Mouse (Mus musculus) left cerebral cortex, adult 2 months (tissue): ENCODE data around the gene Rbm34. TPM values are rescaled to one million over a fixed set of nuclear protein-coding genes. Genes with fewer than 3 reads are reported as not detected.
"Not testable (repeated sequence)": the region's sequence is repeated elsewhere in the genome, so short reads cannot be mapped to it uniquely, and the experiment has no call there.

Source experiments
- DNase-seq, 2 experiments: peaks; one replicate each; pipeline ENCODE4 v3.0.0; 2021 to 2022; ENCODE audit warnings: low spot score in 2 of 2, mixed read lengths in 1 of 2; ENCODE audit errors: extremely low spot score in 1 of 2
- H3K27ac ChIP-seq: fragments of 200-600 bp; 2 replicates; pipeline ENCODE4 v1.8.1; 2022
- H3K4me3 ChIP-seq: fragments of 200-600 bp; 2 replicates; pipeline ENCODE4 v1.8.1; 2022
- CTCF ChIP-seq: fragments of 200-600 bp; IDR thresholded peaks from 2 replicates; pipeline ENCODE4 v1.8.1; 2022; ENCODE audit warnings: antibody characterized with exemption, mild to moderate bottlenecking, moderate library complexity
- intact Hi-C: fragments of 180-260 bp; cut with DNase I; formaldehyde crosslinking; loops from one replicate; pipeline ENCODE4 v1.15.1; 2025
- total RNA-seq, 2 experiments: library from RNA; stranded (reverse); gene quantifications; 2 replicates each; pipeline ENCODE4 v1.2.3; 2021

The Rbm34 gene
- total RNA-seq, 2 experiments from 2014 or later: 13.9 to 14.8 TPM

DNA sequence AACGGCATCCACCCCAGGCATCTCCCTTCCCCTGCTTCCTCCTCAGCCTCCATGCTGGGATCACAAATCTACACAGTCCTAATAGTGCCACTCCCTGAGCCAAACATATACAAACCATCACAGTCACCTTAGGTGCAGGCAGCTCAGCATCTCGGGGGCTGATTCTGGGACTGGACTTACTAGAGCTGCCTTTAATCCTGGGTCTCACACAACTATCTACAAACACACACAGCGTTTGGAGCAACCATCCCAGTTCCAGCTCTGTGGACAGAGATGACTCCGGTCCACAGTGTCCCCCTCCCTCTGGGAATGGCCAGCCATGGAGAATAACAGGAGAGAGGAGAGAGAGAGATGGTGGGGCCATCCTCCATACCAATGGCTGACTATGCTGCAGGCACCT is 54.3 kb downstream of the Rbm34 start:
- Histone ChIP-seq H3K4me3 (no peak overlapping the region), H3K27ac (no peak overlapping the region)
- TF ChIP-seq CTCF: no peak
- no peak for DNase-seq
- intact Hi-C loops: no loop called here

DNA sequence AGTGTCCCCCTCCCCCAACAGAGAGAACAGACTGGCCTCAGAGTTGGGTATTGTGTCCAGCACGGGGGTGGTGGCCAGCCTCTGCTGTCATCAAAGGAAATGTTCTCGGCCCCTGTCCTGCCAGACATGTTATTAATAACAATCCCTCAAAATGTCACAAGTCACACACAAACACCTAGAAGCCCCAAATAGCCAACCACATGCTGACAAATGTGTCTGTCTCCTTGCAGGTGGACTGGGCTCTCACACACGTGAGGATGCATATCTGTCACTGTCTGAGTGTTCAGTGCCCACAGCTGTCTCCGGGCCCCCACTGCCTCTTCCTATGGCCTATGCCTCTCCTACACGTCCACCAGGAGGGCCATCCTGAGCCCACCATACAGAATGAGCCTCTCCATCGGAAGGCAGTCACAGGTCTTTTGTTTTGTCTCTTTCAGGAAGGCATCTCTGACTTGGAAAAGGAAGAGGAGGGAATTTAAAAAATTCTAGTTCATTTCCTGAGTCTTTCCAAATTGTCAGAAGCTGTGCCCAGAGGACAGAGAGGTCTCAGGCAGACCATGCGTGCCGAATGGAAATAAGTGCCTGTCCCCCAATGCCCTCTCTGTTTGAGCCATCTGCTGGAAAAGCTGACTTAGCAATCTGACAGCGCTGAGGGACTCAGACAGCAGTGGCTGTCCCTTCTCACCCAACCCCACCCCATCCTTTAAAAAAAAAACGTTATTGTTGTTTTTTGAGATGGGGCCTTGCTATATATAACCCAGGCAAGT is 56.1 kb downstream of the Rbm34 start:
- no peak for TF ChIP-seq CTCF
- Histone ChIP-seq H3K4me3 (no peak overlapping the region), H3K27ac (no peak overlapping the region)
- no peak for DNase-seq
- intact Hi-C loops: no loop called here

DNA sequence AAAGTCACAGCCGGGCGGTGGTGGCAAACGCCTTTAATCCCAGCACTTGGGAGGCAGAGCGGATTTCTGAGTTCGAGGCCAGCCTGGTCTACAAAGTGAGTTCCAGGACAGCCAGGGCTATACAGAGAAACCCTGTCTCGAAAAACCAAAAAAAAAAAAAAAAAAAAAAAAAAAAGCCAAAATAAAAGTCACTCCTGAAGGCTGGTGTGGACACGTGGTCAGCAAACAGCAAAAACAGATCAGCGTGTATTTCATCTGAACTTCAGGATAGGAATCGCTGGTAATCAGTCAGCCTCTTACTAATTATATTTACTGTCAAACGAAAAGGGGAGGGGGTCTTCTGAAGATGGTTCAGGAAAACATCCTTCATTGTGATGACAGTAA is 56.8 kb downstream of the Rbm34 start:
- H3K4me3 ChIP-seq, intact Hi-C loops, DNase-seq, H3K27ac ChIP-seq: not testable (repeated sequence)

DNA sequence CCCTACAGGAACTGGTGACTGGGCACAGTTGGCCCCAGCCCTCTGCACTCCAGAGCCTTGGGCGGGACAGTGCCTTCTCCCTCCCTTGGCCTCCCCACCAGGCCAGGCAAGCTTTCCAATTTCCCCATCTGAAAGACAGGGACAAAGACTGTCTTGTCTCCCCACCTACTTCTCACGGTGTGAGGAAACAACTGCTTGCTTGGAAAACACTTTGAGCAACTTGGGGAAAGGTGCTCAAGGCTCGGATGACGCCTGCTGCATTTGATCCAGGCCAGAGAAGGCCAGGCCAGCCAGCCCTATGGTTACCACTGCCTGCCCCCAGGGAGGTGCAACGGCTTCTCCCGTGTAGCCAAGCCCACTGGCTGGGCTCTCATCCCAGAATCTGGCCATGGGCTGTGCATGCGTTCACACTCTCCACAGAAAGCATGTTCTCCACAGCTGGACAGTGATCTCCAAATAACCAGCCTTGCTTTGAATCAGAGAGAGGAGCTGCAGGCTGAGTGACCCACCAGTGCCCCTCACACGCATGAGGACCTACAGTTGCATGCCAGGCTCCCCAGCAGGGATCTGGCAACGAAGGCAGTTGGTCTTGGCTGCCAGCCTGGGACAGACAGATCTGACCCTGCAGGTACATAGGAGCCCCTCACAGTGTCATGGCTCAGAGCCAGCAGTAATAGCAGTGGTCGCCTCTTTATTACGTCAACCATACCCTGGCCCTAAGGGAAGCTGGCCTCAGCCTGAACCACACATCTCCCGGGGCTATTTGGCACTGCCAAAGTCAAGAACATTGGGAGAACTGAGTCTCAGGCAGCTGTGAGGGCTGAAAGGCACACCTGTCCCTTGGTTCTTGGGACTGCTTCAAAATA is 57.4 kb downstream of the Rbm34 start:
- intact Hi-C loops: no loop called here
- Histone ChIP-seq H3K4me3 (no peak overlapping the region), H3K27ac (peak overlapping the region; percentile 41; the same call in 1 of the 2 replicates)
- TF ChIP-seq CTCF: no peak
- no peak for DNase-seq

DNA sequence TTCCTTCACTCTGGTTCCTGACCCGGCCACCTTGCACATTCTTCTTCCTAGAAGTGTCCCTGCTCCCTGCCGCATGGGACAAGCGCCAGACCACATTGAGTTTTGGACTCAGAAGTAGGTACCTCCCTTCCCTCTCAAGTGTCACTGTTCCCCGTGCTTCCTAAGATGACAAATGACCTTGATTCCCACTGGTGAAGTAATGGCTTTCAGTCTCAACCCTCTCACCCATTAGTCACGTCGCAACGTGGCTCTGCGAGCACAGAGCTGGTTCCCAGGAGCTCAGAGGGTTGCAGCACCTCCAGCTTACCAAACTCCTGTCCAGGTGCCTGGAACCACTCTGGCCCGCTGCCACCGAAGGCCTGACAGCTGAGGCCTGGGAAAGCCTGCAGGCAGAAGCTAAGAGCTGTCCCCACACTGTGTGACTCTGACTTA is 61.5 kb downstream of the Rbm34 start:
- Histone ChIP-seq H3K27ac (no peak overlapping the region), H3K4me3 (no peak overlapping the region)
- DNase-seq: no peak
- TF ChIP-seq CTCF: no peak
- intact Hi-C loops: no loop called here

DNA sequence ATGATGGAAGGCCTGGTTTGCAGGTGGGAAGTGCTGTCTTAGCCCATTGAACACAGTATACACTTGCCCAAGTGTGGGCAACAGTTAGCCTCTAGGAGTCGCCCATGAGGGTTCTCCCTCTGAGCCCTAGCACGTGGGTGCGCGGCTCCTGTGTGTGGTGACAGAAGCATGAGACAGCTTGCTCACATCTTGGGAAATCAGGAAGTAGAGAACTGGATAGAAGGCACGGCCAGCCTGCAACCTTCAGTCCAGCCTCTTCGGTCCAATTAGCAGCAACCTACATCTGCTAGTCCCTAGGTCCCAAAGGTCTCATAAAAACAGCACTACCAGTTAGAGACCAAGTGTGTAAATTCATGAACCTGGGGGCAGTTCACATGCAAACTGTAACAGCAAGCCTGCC is 62.1 kb downstream of the Rbm34 start:
- no peak overlapping the region for H3K4me3 ChIP-seq
- DNase-seq: no peak
- no peak; the same call in none of the 2 replicates for TF ChIP-seq CTCF
- no peak overlapping the region for H3K27ac ChIP-seq
- intact Hi-C loops: no loop called here

DNA sequence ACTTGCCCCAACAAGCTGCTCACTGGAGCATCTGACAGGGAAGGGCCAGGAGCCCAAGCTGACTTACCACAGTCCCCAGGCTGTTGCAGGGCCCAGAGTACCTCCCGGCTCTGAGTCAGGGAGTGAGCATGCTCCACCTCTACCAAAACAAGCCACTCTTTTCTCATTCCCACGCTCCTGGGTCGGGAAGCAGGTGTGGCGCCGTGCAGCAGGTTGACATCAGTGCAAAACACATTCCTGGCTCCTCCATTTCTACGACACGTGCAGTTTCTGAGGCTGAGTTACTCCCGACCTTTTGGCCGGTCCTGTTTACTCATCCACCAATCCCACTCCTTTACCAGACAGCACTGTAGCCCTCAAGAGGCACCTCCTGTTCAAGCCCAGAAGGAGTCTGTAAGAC is 62.9 kb downstream of the Rbm34 start:
- intact Hi-C loops: no loop called here
- no peak for TF ChIP-seq CTCF
- Histone ChIP-seq H3K27ac (peak overlapping the region; percentile 19; the same call in 1 of the 2 replicates), H3K4me3 (no peak overlapping the region)
- no peak for DNase-seq

DNA sequence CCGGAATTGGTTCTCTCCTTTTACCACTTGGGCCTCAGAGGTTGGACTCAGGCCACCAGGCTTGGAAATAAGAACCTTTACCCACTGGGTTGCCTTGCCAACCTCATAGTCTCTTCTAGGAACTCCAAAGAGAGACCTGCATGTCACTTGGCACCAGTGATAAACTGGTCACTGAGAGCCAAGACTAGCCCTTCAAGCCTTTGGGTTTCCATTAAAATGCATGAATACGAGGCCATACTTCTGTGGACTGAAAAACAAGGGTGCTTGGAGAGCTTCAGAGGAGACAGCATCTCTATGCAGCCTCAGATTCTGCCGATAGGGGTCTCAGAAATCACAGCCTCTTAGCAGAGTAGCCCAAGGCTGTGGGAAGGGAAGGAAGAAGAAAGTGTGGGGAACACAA is 63.5 kb downstream of the Rbm34 start:
- no peak for DNase-seq
- TF ChIP-seq CTCF: peak; percentile 33
- H3K27ac ChIP-seq: peak overlapping the region; percentile 19; the same call in 1 of the 2 replicates
- intact Hi-C loops: no loop called here
- no peak overlapping the region for H3K4me3 ChIP-seq

DNA sequence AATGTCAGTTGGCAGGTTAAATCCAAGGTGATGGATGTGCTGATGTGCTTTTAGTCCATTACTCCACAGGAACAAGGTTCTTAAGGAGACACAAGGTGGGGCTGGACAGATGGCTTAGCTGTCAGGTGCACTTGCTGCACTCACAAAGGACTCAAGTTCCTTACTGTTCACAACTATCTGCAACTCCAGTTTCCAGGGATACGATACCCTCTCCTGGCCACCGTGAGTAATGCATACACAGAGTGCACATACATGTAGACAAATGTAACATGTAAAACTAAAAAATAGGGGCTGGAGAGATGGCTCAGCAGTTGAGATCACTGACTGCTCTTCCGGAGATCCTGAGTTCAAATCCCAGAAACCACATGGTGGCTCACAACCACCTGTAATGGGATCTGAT is 65.5 kb downstream of the Rbm34 start:
- no peak for DNase-seq
- peak; percentile 23 for TF ChIP-seq CTCF
- intact Hi-C loops: no loop called here
- no peak overlapping the region for H3K4me3 ChIP-seq
- no peak overlapping the region for H3K27ac ChIP-seq

DNA sequence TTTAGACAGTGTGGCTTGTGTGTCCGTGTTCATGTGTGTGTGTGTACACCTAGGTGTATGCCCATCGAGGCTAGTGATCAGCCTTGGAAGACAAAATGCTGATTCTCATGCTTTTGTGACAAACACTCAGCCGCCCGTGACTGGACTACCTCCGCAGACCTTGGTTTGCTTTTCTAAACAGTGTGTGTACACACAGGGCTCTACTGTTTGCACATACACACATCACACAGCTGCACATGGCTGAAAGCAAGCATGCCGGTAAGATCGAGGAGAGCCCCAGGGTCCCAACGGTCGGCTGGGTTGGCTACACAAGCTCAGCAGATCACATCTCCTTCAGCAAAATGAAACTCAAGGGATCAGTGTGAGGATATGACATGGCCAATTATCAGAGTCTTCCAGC is 66.9 kb downstream of the Rbm34 start:
- no peak for DNase-seq
- no peak for TF ChIP-seq CTCF
- intact Hi-C loops: no loop called here
- H3K27ac ChIP-seq: no peak overlapping the region
- H3K4me3 ChIP-seq: no peak overlapping the region

DNA sequence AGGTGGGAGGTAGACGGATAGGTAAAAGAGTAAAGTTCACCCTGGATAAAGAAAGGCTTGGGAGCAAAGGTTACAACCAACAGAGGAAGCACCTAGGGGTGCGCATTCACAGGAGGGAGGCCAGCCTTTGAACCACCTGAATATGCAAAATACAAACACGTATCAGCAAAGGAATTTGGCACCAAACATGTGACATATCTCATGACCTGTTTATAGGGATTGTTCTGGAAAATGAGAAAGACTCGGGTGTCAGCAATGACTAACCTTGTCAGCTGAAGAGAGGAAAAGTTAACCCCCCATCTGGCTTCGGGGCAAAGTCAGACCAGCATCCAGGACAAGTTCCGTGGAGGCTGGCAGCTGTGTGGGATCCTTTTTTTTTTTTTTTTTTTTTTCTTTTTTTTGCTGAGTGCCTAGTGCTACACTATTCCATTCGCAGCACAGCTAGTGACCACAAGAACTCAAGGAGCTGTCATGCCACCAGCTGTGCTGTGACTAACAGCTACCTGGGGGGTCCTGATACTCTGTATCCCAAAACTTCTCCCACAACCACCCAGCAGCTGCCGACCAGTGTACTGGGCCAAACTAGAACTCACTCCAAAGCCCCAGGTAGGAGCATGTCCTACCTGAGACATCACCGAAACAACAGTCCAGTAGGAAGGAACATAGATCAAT is 67.5 kb downstream of the Rbm34 start:
- no peak for DNase-seq
- intact Hi-C loops: no loop called here
- no peak overlapping the region for H3K27ac ChIP-seq
- no peak for TF ChIP-seq CTCF
- H3K4me3 ChIP-seq: no peak overlapping the region

DNA sequence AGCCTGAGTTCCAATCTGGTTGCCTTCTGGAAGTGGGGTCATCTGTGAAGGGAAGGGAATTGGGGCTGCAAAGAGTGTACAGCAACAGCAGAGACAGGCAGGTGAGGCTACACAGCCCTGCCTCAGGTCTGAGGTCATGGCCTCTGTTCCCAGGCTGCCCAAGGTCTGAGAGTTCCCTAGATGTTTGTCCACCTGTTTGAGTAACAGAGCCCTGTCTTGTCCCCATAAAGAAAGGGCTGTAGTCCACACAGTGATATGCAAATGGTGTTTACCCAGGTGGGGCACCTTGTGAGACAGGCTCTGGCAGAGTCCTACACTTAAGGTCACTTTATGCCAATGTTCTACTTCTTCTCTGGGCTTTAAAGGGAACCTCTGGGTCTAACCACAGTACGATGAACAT is 69.3 kb downstream of the Rbm34 start:
- TF ChIP-seq CTCF: no peak
- intact Hi-C loops: no loop called here
- DNase-seq: no peak

More for the DNA sequence above, 69.3 kb downstream of the Rbm34 start:
- H3K27ac ChIP-seq: no peak overlapping the region
- H3K4me3 ChIP-seq: no peak overlapping the region
